ENCODE assay signal across 12 mouse cellular contexts in genomic region chr1:133437916-133438683, GRCm38 (mm10). TPM values are rescaled to one million over a fixed set of nuclear protein-coding genes. Genes with fewer than 3 reads are reported as not detected.
DNase-seq lines count a peak whose midpoint lies in the region; ATAC-seq and TF ChIP-seq lines count a peak whose summit lies in the region.
"Had no signal": no experiment of that assay in that cellular context is flagged by ENCODE, and none has a peak within 500 bp of the region (broad histone marks: within the 10 kb centered on the region; RNA-seq: fewer than 3 reads in every experiment).

No protein-coding gene starts in this region.

- peak overlapping the region; percentile 85 for H3K27ac ChIP-seq in forebrain, embryonic 10.5 days
- H3K27ac ChIP-seq in forebrain, postnatal 0 days (ENCODE audit: low read depth, low read length): no peak overlapping the region
- 0 out of 2 replicates have a peak overlapping the region, but pooled peaks have one; percentile 26 for H3K27ac ChIP-seq in forebrain, embryonic 13.5 days
- H3K27ac ChIP-seq in heart, embryonic 11.5 days (ENCODE audit: low read depth, low read length): no peak overlapping the region
- H3K27ac ChIP-seq: embryonic facial prominence, embryonic 15.5 days; limb, embryonic 15.5 days had no signal

- H3K4me1 ChIP-seq in forebrain, embryonic 10.5 days: peaks cover 48% of the 10 kb centered on the region
- H3K4me1 ChIP-seq in forebrain, postnatal 0 days (ENCODE audit: insufficient read depth): peaks cover 15% of the 10 kb centered on the region
- peaks cover 27% of the 10 kb centered on the region for H3K4me1 ChIP-seq in forebrain, embryonic 13.5 days
- peaks cover 8% of the 10 kb centered on the region; the same call in 1 of the 2 replicates for H3K4me1 ChIP-seq in heart, embryonic 11.5 days (ENCODE audit: control insufficient read depth, insufficient read depth, low read length)

- no peak for ATAC-seq in forebrain, postnatal 0 days
- no peak for ATAC-seq in forebrain, embryonic 13.5 days
- ATAC-seq in heart, embryonic 11.5 days (replicated peaks; ENCODE audit: insufficient number of reproducible peaks, low FRiP score, low TSS enrichment): no peak

- no peak overlapping the region for H3K9ac ChIP-seq in forebrain, postnatal 0 days
- H3K9ac ChIP-seq in forebrain, embryonic 13.5 days: peak overlapping the region; percentile 8; the same call in 1 of the 2 replicates
- no peak overlapping the region for H3K9ac ChIP-seq in heart, embryonic 11.5 days (ENCODE audit: low read depth, low read length)
- H3K9ac ChIP-seq: embryonic facial prominence, embryonic 15.5 days; limb, embryonic 15.5 days had no signal

- peaks cover 7% of the 10 kb centered on the region; the same call in 1 of the 2 replicates for H3K9me3 ChIP-seq in forebrain, embryonic 10.5 days
- 0 out of 2 replicates have a peak, but pooled peaks cover 3% of the 10 kb centered on the region for H3K9me3 ChIP-seq in forebrain, postnatal 0 days (ENCODE audit: low read length)
- H3K9me3 ChIP-seq in forebrain, embryonic 13.5 days (replicated peaks): 0 out of 2 replicates have a peak, but pooled peaks cover 8% of the 10 kb centered on the region
- no peaks in the 10 kb centered on the region; the same call in 1 of the 2 replicates for H3K9me3 ChIP-seq in heart, embryonic 11.5 days (replicated peaks; ENCODE audit: control insufficient read depth, low read length)
- H3K9me3 ChIP-seq: embryonic facial prominence, embryonic 15.5 days; limb, embryonic 15.5 days had no signal

- no peak for TF ChIP-seq CTCF in forebrain, postnatal 0 days (IDR thresholded peaks at IDR 0.05; ENCODE audit: low read depth)

- no peak overlapping the region for H3K4me2 ChIP-seq in forebrain, postnatal 0 days (ENCODE audit: low read depth)
- no peak overlapping the region for H3K4me2 ChIP-seq in forebrain, embryonic 13.5 days
- H3K4me2 ChIP-seq in heart, embryonic 11.5 days: no peak overlapping the region
- H3K4me2 ChIP-seq: embryonic facial prominence, embryonic 15.5 days; limb, embryonic 15.5 days had no signal

- peak overlapping the region; percentile 16; the same call in 1 of the 2 replicates for H3K4me3 ChIP-seq in forebrain, embryonic 10.5 days
- H3K4me3 ChIP-seq in forebrain, postnatal 0 days (ENCODE audit: low read depth, low read length): no peak overlapping the region
- H3K4me3 ChIP-seq in forebrain, embryonic 13.5 days: no peak overlapping the region
- H3K4me3 ChIP-seq in heart, embryonic 11.5 days (ENCODE audit: low read depth, low read length): no peak overlapping the region
- H3K4me3 ChIP-seq: embryonic facial prominence, embryonic 15.5 days; limb, embryonic 15.5 days had no signal

- no peak for DNase-seq in forebrain, embryonic 10.5 days (ENCODE audit: extremely low spot score, low spot score)
- DNase-seq in forebrain, postnatal 0 days: no peak
- DNase-seq in B cell, adult 2 months: peak; percentile 32 to 34
- peak; percentile 17 for DNase-seq in neural tube, embryonic 10.5 days (ENCODE audit: extremely low spot score, low spot score)
- no peak for DNase-seq in cerebellum, adult 18-20 months
- DNase-seq in ovary, postnatal 36 days (ENCODE audit: low spot score): no peak
- DNase-seq: gastrocnemius, postnatal 25 days; lung, postnatal 10 days had no signal

- no peaks in the 10 kb centered on the region for H3K36me3 ChIP-seq in forebrain, embryonic 10.5 days (replicated peaks)
- no peaks in the 10 kb centered on the region for H3K36me3 ChIP-seq in forebrain, postnatal 0 days (ENCODE audit: insufficient read depth)
- H3K36me3 ChIP-seq in forebrain, embryonic 13.5 days (ENCODE audit: poor library complexity, severe bottlenecking): no peaks in the 10 kb centered on the region
- H3K36me3 ChIP-seq in heart, embryonic 11.5 days (ENCODE audit: control insufficient read depth, insufficient read depth, low read length): no peaks in the 10 kb centered on the region
- H3K36me3 ChIP-seq: embryonic facial prominence, embryonic 15.5 days; limb, embryonic 15.5 days had no signal

- H3K27me3 ChIP-seq in forebrain, embryonic 10.5 days (ENCODE audit: poor library complexity, severe bottlenecking): no peaks in the 10 kb centered on the region
- no peaks in the 10 kb centered on the region for H3K27me3 ChIP-seq in forebrain, postnatal 0 days (ENCODE audit: insufficient read depth, low read length)
- H3K27me3 ChIP-seq in forebrain, embryonic 13.5 days: no peaks in the 10 kb centered on the region
- H3K27me3 ChIP-seq in heart, embryonic 11.5 days (ENCODE audit: control insufficient read depth, insufficient read depth, low read length): 0 out of 2 replicates have a peak, but pooled peaks cover 2% of the 10 kb centered on the region
- H3K27me3 ChIP-seq: embryonic facial prominence, embryonic 15.5 days; limb, embryonic 15.5 days had no signal

- WGBS in forebrain, embryonic 10.5 days: 39% methylated on average over 14 of the region's 14 CpGs
- WGBS in forebrain, postnatal 0 days: 24% methylated on average over 14 of the region's 14 CpGs
- WGBS in forebrain, embryonic 13.5 days: 22% methylated on average over 14 of the region's 14 CpGs
- 55% methylated on average over 14 of the region's 14 CpGs for WGBS in heart, embryonic 11.5 days (ENCODE audit: insufficient replicate concordance)

RNA-seq across cellular contexts. Expression of gene Sox13, which starts 13.9 kb away (rescaled TPM):
- 12.5 and 14.1 TPM in 2 replicates for polyA plus RNA-seq in forebrain, embryonic 10.5 days (2016; fragmentation: Nextera tagmentation; extraction: Ambion mirVana)
- 8.0 and 9.7 TPM in 2 replicates for total RNA-seq in forebrain, postnatal 0 days (2014; rRNA removed)
- polyA plus RNA-seq in forebrain, postnatal 0 days (2015; fragmentation: Nextera tagmentation; extraction: Ambion mirVana): 2.0 and 3.0 TPM in 2 replicates
- 5.8 and 6.8 TPM in 2 replicates for polyA plus RNA-seq in forebrain, embryonic 13.5 days (2015; fragmentation: Nextera tagmentation; extraction: Ambion mirVana)
- 3.3 and 3.7 TPM in 2 replicates for polyA plus RNA-seq in heart, embryonic 11.5 days (2014; fragmentation: Nextera tagmentation; extraction: Ambion mirVana)

Comparison
In these comparisons a context has a peak if more than half of its experiments do, and no peak if none do; other contexts are left out.
1. H3K27ac ChIP-seq: peak in forebrain, embryonic 10.5 days (single experiment) and forebrain, embryonic 13.5 days (single experiment); none in forebrain, postnatal 0 days (single experiment) and heart, embryonic 11.5 days (single experiment).
2. DNase-seq: peak in B cell, adult 2 months (2 of 2) and neural tube, embryonic 10.5 days (single experiment); none in forebrain, embryonic 10.5 days (single experiment), forebrain, postnatal 0 days (single experiment), cerebellum, adult 18-20 months (0 of 2) and ovary, postnatal 36 days (single experiment).